Mouse (Mus musculus): ENCODE results near the gene Rtl4. TPM values are rescaled to one million over a fixed set of nuclear protein-coding genes. Genes with fewer than 3 reads are reported as not detected.

The Rtl4 gene
- 0.30 and 0.33 TPM in 2 replicates for polyA plus RNA-seq (2015; fragmentation: Nextera tagmentation; extraction: Ambion mirVana)

GRCm38 (mm10) chrX:144688207-144689118 lies at the start of gene Rtl4:
Gene Rtl4 (plus strand): TSS chrX:144688907.

GRCm38 (mm10) chrX:144688142-144688206 lies 733 bp upstream of the Rtl4 start, which contains the start of gene Trpc5:
Gene Trpc5 (minus strand): TSS chrX:144688180.

MicroRNAs within 50 kb of the gene (microRNA counts, 519-probe panel; counts per million panel counts)
- microRNA mmu-miR-3472 = not detected

Small RNA genes lying within 50 kb of the gene (microRNA-seq; reads per million reads assigned to microRNA genes)
- gene Mir3472 = not detected

Other genes with a start within 250 kb of the Rtl4 start
- not detected in 2 replicates for gene Trpc5os, start 232.3 kb upstream of the Rtl4 start, polyA plus RNA-seq (2015; fragmentation: Nextera tagmentation; extraction: Ambion mirVana)
- gene Trpc5, start 727 bp upstream of the Rtl4 start, polyA plus RNA-seq (2015; fragmentation: Nextera tagmentation; extraction: Ambion mirVana) = 0.07 and 0.16 TPM in 2 replicates

All from urinary bladder, postnatal 0 days (tissue).